Mouse (Mus musculus) adrenal gland, postnatal 10 days (tissue): ENCODE measurements at regions not wholly inside any gene's neighbourhood (a gene's known extent, or its start where the extent isn't known, plus 50 kb on each side); places are given as distances from the start of the nearest gene placed in this dataset.
"Not testable (repeated sequence)": the region's sequence is repeated elsewhere in the genome, so short reads cannot be mapped to it uniquely, and the experiment has no call there.

Experiments
- DNase-seq: peaks from one replicate; pipeline ENCODE4 v3.0.0; 2021; ENCODE audit warnings: mixed read lengths

- no peak for DNase-seq
Measured at GRCm38 (mm10) chr7:137649650-137650049, 212.2 kb downstream of the Glrx3 start.

- DNase-seq, result peak; percentile 5
Measured at GRCm38 (mm10) chr7:137653837-137654236, 216.4 kb downstream of the Glrx3 start.

- DNase-seq, result no peak
Measured at GRCm38 (mm10) chr7:137667165-137667564, 229.8 kb downstream of the Glrx3 start.

GRCm38 (mm10) chr7:137671156-137671555, 233.7 kb downstream of the Glrx3 start:
- DNase-seq, result peak; percentile 12

- DNase-seq, result no peak
Measured at GRCm38 (mm10) chr7:137674596-137674995, 237.2 kb downstream of the Glrx3 start.

- DNase-seq, result no peak
Measured at GRCm38 (mm10) chr7:137675381-137675780, 238.0 kb downstream of the Glrx3 start.

GRCm38 (mm10) chr7:137684826-137685225, 247.4 kb downstream of the Glrx3 start:
- no peak for DNase-seq

GRCm38 (mm10) chr7:137685320-137685719, 247.9 kb downstream of the Glrx3 start:
- no peak for DNase-seq

GRCm38 (mm10) chr7:137696831-137697230, 259.4 kb downstream of the Glrx3 start:
- peak; percentile 59 for DNase-seq

GRCm38 (mm10) chr7:137698501-137698900, 261.1 kb downstream of the Glrx3 start:
- not testable (repeated sequence) for DNase-seq

GRCm38 (mm10) chr7:137712862-137713261, 275.4 kb downstream of the Glrx3 start:
- no peak for DNase-seq

GRCm38 (mm10) chr7:137713856-137714255, 276.4 kb downstream of the Glrx3 start:
- no peak for DNase-seq

- peak; percentile 14 for DNase-seq
Measured at GRCm38 (mm10) chr7:137714318-137714962, 277.0 kb downstream of the Glrx3 start.

- no peak for DNase-seq
Measured at GRCm38 (mm10) chr7:137715126-137715900, 277.9 kb downstream of the Glrx3 start.

GRCm38 (mm10) chr7:137723361-137724040, 286.1 kb downstream of the Glrx3 start:
- DNase-seq, result no peak

- DNase-seq, result no peak
Measured at GRCm38 (mm10) chr7:137726031-137726430, 288.6 kb downstream of the Glrx3 start.

- no peak for DNase-seq
Measured at GRCm38 (mm10) chr7:137735873-137736527, 298.6 kb downstream of the Glrx3 start.

GRCm38 (mm10) chr7:137741702-137742101, 304.3 kb downstream of the Glrx3 start:
- DNase-seq, result no peak

- no peak for DNase-seq
Measured at GRCm38 (mm10) chr7:137742297-137742751, 304.9 kb downstream of the Glrx3 start.

- DNase-seq, result no peak
Measured at GRCm38 (mm10) chr7:137745575-137745974, 308.2 kb downstream of the Glrx3 start.

GRCm38 (mm10) chr7:137745991-137746390, 308.6 kb downstream of the Glrx3 start:
- no peak for DNase-seq

GRCm38 (mm10) chr7:137748936-137749335, 311.5 kb downstream of the Glrx3 start:
- DNase-seq, result no peak

- no peak for DNase-seq
Measured at GRCm38 (mm10) chr7:137750741-137751140, 313.3 kb downstream of the Glrx3 start.
